Mouse (Mus musculus) urinary bladder, postnatal 10 days (tissue): ENCODE data around the gene Smyd4.
A peak's percentile ranks its signal among the peaks of the same experiment; 100 is the strongest.

ENCODE experiments used
- DNase-seq: peaks from one replicate; pipeline ENCODE4 v3.0.0; 2022; ENCODE audit warnings: low spot score

Smyd4 gene

GRCm38 (mm10) chr11:75348199-75348889, at the start of gene Smyd4, which contains the start of gene Rpa1:
TSS of gene Smyd4 (plus strand) at chr11:75348433.
TSS of gene Rpa1 (minus strand) at chr11:75348324.
- peak; percentile 68 for DNase-seq

GRCm38 (mm10) chr11:75298491-75298890, 49.7 kb upstream of the Smyd4 start:
- DNase-seq = no peak

- no peak for DNase-seq
Measured at GRCm38 (mm10) chr11:75299786-75300185, 48.4 kb upstream of the Smyd4 start.

DNA sequence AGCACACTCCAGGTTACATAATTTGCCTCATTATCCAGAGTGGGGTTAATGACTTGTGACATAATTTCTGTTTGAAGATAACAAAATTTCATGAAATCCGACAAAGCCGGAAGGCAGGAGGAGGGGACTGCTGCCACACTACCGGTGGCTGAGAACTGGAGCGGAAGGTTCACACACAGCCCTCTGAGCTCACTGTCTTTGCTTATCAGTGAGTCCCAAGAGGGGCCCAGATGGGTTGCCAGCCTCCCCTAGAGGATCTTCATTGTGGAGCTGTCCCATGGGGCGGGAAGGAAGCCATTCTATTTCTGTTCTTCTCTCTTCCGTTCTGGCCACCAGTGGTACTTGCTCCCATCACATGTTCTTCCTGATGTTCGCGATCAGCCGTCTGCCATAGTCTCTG, 47.3 kb upstream of the Smyd4 start:
- no peak for DNase-seq

DNA sequence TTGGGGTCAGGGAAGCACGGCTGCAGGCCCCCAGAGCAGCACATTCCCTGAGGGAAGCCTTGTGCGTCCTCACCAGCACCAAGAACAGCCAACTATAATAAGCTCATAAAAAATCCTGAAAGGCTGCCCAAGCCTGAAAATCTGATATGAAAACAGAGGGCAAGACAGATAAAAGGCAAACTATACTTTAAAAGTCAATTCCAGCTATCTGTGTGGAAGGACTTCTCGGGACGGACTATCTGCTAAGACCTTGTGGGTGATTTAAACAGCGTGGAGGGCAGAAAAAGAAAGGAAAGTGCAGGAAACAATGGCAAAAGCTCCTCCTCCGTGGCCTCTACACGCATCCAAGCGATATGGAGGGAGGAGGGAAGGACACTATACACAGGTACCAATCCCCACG, 43.4 kb upstream of the Smyd4 start:
- no peak for DNase-seq

DNA sequence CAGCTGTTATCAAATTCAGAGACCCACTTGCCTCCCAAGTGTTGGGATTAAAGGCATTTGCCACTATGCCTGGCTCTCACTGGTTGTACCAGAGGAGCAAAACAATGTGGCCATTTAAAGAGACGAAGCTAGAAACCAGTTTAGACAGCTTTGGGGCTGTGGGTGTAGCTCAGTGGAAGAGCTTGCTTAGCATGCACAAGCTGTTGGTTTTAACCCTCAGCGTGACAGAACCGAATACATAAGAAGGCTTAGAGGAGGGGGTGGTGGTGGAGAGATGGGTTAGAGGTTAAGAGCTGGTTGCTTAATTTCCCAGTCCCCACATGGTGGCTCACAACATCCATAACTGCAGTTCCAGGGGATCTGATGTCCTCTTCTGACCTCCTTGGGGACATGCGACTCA, 39.6 kb upstream of the Smyd4 start:
- DNase-seq = no peak

GRCm38 (mm10) chr11:75310813-75311212, 37.4 kb upstream of the Smyd4 start:
- DNase-seq = no peak

DNA sequence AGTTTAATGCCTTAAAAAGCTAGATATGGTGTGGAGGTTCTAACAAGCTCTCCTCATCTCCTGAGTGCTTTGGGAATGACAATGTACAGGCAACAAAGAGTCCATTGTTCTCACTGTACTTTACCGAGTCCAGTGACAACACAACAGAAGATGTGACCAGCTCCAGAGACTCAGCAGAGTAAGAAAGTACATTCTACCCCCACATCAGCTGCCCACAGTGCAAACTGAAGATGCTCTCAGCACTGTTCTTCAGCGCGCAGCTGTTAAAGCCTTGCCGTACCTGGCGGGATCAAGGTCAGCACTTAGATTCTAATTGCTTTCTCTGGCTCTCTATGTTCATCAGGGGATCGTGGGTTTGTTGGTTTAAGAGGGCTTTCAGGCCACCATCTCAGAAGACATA, 36.5 kb upstream of the Smyd4 start:
- no peak for DNase-seq

DNA sequence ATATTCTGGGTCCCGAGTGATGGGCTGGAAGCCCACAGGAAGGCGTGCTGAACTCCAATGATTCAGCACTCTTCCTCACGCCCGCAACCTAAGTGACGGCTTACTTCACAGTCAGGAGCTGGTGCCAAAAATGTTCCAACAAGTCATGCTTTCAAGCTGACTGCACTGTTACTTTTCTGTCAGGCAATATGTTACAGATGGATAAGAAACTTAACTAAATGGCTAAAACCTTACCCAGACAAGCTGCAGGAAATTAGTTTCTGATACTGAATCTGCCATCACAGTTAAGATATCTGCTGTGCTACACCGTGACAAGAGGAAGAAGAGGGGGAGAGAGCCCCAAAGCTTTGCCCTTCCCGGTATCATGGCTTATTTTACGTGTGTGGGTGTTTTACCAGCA, 34.4 kb upstream of the Smyd4 start:
- no peak for DNase-seq

DNA sequence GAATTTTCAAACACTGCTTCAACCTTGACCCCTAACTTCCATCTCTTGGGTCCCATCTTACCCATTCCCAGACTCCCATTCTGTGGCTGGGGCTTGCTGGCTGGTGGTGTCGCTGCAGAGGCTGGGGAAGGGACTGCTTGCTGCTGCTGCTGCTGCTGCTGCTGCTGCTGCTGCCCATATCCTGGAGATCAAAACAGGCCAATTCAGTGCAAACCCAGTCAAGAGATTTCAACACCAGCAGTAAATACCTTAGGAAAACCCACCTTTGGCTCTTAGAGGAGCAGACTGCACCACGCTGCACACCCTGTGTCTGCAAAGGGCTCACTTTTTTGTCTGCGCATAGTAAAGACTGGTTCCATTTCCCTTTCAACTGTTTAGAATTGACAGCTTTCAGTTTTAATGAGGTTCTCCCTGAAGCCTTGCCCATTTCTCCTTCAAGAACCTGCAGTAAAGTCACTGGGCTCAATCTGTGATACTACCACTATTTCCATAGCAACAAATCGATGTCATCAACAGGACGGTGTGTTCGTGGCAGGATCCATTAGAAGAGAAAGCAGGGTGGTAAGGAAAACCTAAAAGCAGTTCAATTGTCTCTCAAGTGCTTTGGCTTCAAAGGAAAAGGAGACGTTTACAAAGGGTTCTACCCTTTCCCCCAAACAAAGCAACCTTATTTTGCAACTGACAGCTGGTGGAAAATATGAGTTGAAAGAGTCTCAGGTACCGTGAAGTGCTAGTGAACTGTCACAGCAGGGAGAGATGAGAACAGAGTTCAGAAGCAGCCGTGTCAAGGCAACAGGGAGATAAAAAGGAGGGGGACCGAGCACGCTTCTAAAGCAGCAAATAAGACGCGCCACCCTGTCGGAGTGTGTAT, 29.6 kb upstream of the Smyd4 start:
- no peak for DNase-seq

GRCm38 (mm10) chr11:75319246-75319645, 29.0 kb upstream of the Smyd4 start:
- no peak for DNase-seq

DNA sequence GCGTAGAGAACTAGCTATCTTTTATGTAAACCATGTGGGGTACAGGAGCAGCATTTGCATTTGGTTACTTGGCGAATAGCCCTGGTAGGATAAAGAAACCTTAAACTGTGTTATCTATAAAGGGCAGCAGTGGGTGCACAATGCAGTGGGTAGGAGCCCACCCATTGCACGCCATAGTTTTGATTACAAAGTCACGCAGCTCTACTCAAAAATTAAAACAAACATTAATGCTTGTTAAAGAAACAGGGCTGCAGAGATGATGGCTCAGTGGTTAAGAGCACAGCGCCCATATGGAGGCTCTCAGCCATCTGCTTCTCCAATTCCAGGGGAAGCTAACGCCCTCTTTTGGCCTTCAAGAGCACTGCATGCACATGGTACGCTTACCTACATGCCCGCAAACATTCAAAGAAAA, 24.9 kb upstream of the Smyd4 start:
- no peak for DNase-seq

- no peak for DNase-seq
Measured at GRCm38 (mm10) chr11:75324433-75324832, 23.8 kb upstream of the Smyd4 start.

DNA sequence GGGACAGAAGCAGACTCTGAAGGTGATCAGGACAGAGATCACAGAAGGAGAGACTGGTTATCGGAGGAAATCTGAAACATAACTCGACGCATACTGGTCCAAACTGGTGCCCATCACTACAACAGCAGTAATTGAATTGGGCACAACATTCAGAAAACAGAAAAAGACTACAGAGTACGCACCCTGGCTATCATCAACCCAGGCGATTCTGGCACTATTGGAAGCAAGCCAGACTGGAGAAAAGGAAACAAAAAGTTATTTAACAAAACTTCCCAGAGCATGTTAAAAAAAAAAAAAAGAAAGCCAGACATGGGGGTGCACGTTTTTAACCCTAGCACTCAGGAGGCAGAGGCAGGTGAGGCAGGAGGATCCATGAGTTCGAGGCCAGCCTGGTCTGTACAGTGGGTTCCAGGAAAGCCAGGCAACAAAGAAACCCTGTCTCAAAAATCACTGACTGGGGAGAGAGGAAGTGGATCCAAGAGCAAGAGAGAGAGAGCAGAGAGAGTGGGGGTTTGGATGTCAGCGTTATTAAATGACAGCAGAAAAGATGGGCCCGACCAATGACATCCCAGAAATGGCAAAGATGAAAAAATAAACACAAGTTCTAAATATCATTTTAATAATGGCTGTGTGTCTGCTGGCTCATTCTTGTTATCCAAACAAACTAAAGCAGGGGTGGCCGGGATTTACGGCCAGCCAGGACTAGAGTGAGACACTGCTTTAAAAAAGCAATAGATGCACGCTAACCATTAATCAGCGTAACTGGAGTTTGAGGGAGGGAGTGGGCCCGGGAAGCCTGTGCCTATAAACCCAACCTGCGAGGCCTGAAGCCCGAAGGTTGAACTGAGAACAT, 22.9 kb upstream of the Smyd4 start:
- DNase-seq = no peak

DNA sequence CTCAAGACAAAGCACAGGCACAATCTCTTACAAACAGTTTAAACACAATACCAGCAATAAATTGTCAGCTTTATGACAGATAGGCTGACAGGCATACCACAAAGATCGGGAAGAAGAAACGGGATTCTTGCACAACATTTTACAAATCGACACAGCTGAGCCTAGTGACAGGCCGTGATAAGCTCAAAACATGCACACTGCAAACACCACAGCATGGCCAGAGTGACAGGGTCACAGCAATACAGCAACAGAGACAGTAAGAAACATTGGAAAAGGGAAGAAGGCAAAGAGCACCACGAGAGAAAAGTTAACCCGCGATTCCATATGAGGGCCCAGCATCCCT, 22.3 kb upstream of the Smyd4 start:
- DNase-seq = no peak

DNA sequence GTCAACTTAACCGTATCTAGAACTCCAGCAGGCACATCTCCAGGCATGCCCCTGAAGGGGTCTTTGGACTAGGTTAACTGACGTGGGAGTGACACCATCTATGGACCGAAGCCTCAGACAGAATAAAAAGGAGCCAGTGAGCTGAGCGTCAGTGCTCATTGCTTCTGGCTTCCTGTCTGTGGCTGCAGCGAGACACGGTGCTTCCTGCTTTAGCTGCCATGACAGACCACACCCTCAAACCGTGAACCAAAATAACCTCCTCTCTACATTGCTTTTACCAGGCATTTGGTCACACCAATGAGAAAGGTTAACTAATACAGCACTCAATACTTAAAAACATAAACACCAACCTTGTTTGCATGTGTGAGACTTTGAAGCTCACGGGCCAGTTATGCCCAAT, 11.6 kb upstream of the Smyd4 start:
- no peak for DNase-seq

DNA sequence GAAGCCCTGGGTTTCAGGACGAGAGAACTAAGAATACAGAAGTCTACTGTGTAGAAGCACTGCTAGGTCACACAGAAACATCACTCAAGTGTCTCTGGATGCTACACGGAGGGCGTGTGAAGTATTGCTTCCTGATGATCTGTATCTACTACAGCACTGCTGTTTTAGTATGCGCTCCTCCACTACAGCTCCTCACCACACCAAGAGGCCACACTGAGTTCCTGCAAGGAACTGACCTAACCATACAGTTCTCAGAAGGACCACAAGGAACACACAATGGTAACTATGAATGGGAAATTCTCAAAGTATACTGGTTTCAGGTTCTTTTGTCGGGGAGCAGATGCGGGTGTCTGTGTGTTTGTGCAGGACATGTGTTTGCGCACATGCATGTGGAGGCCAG, 11.0 kb upstream of the Smyd4 start:
- no peak for DNase-seq

- DNase-seq = no peak
Measured at GRCm38 (mm10) chr11:75340076-75340475, 8.2 kb upstream of the Smyd4 start.

DNA sequence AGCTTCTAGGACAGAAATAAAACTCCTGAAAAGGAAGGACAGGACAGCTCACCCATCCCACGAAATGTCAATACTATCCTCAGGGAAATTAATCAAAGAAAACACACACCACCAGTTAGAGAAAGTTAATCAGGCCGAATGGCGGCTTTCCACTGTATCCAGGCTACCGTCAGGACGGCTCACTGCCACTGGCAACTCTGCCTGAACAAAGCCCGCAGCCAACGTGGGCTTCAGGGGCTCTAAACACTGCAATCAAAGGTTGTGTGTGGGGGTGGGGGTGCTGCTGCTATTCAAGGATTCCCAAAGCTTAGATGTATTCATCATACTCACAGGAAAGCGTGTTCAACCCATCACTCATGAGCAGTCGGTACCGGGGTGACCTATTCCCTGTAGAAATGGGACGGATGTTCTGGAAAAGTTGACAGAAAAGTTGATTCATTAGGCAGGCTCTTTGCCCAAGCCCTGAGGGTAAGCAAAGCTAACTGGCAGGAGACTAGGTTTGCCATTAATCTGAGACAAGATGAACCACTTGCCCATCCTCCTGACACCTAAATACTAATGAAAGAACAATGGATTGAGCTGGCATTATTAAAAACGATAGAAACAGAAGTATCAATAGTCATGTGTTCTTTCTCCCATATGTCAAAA, 7.4 kb upstream of the Smyd4 start:
- DNase-seq = no peak

- no peak for DNase-seq
Measured at GRCm38 (mm10) chr11:75343096-75343495, 5.1 kb upstream of the Smyd4 start.

- DNase-seq = no peak
Measured at GRCm38 (mm10) chr11:75344163-75344562, 4.1 kb upstream of the Smyd4 start.

DNA sequence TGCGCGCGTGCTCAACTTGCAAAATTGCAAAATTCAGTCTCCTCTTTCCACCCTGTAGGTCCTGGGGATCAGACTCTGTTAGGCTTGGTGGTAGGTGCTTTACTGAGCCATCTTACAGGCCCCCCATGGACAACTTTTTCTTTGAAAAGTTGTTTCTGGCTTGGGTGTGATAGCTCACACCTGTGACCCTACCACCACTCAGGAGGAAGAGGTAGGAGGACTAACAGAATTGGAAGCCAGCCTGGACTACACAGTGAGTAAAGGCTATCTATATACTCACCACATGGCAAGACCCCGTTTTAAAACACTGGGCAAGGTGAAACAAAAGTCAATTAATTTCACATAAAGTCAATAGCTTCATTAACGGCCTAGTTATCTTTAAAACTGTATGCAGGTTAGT, 3.5 kb upstream of the Smyd4 start:
- no peak for DNase-seq
